Comparison of ENCODE assay signal across 26 mouse cellular contexts in genomic region chr5:53696701-53697100, GRCm38 (mm10). TPM values are rescaled to one million over a fixed set of nuclear protein-coding genes. Genes with fewer than 3 reads are reported as not detected.
"Had no signal": no experiment of that assay in that cellular context is flagged by ENCODE, and none has a peak within 500 bp of the region (broad histone marks: within the 10 kb centered on the region; RNA-seq: fewer than 3 reads in every experiment).

No protein-coding gene starts in this region.

- H3K9me3 ChIP-seq: heart, embryonic 10.5 days; hindbrain, embryonic 10.5 days; hindbrain, embryonic 12.5 days; limb, embryonic 15.5 days; liver, embryonic 12.5 days had no signal

- H3K9ac ChIP-seq: heart, embryonic 12.5 days; hindbrain, embryonic 12.5 days; hindbrain, embryonic 14.5 days; limb, embryonic 15.5 days; liver, embryonic 12.5 days; liver, embryonic 14.5 days had no signal

- ATAC-seq: hindbrain, embryonic 16.5 days; inflammation-experienced regulatory T-cells, adult 6 months; intestine, postnatal 0 days; liver, embryonic 12.5 days had no signal

- H3K4me3 ChIP-seq: gastrocnemius, adult 2 months; heart, embryonic 10.5 days; heart, embryonic 12.5 days; hindbrain, embryonic 10.5 days; hindbrain, embryonic 12.5 days; layer of hippocampus, adult 2 months; left cerebral cortex, adult 2 months; limb, embryonic 15.5 days; liver, embryonic 12.5 days had no signal

- H3K4me2 ChIP-seq: heart, embryonic 12.5 days; hindbrain, embryonic 12.5 days; hindbrain, embryonic 14.5 days; limb, embryonic 15.5 days; liver, embryonic 12.5 days had no signal

- H3K27ac ChIP-seq: gastrocnemius, adult 2 months; heart, embryonic 10.5 days; hindbrain, embryonic 10.5 days; hindbrain, embryonic 12.5 days; hindbrain, embryonic 14.5 days; layer of hippocampus, adult 2 months; left cerebral cortex, adult 2 months; limb, embryonic 15.5 days; liver, embryonic 12.5 days; liver, embryonic 14.5 days had no signal

- H3K36me3 ChIP-seq: heart, embryonic 10.5 days; heart, embryonic 12.5 days; hindbrain, embryonic 10.5 days; hindbrain, embryonic 12.5 days; limb, embryonic 15.5 days; liver, embryonic 12.5 days had no signal

- DNase-seq: gastrocnemius, adult 2 months; gastrocnemius, postnatal 10 days; gastrocnemius, postnatal 25 days; heart, adult 18-20 months; heart, postnatal 10 days; heart, postnatal 4 days; kidney, adult 18-20 months; kidney, adult 8-10 months; kidney, postnatal 10 days; kidney, postnatal 25 days; kidney, postnatal 4 days had no signal

- H3K4me1 ChIP-seq: heart, embryonic 12.5 days; hindbrain, embryonic 10.5 days; hindbrain, embryonic 12.5 days; limb, embryonic 15.5 days; liver, embryonic 12.5 days had no signal

- H3K27me3 ChIP-seq: heart, embryonic 12.5 days; hindbrain, embryonic 12.5 days; limb, embryonic 15.5 days; liver, embryonic 12.5 days had no signal

RNA-seq across cellular contexts. Expression of gene Cckar, which starts 10.8 kb away (rescaled TPM):
- polyA plus RNA-seq: frontal cortex, adult 2 months; inflammation-experienced regulatory T-cells, adult 6 months; liver, adult 2 months had no signal
